26 mouse cellular contexts compared by ENCODE assay signal in the genomic region with DNA sequence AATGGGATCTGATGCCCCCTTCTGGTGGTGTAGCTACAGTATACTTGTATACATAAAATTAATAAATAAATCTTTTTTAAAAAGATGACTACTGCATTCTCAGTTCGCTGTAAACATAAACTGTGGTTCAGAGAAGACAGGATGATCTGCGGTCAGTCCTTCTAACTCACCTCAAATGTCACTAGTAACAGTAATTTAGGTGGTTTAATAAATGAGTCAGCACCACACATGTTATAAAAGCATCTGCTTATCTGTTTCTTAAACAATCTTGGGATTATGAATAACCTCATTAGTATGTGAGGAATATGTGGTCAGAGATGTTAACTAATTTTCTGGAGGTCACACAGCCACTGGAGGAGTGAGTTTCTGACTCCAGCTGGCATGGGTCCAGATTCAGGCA.
A peak's percentile ranks its signal among the peaks of the same experiment; 100 is the strongest.
DNase-seq lines count a peak whose midpoint lies in the region; ATAC-seq and TF ChIP-seq lines count a peak whose summit lies in the region.
"Had no signal": no experiment of that assay in that cellular context is flagged by ENCODE, and none has a peak within 500 bp of the region (broad histone marks: within the 10 kb centered on the region; RNA-seq: fewer than 3 reads in every experiment).

No protein-coding gene starts in this region.

- peak; percentile 25 for TF ChIP-seq CTCF in layer of hippocampus, adult 2 months (conservative IDR thresholded peaks at IDR 0.05)

- H3K4me3 ChIP-seq in layer of hippocampus, adult 2 months, result no peak overlapping the region
- no peak overlapping the region for H3K4me3 ChIP-seq in myocyte
- H3K4me3 ChIP-seq in heart, embryonic 12.5 days, result no peak overlapping the region
- H3K4me3 ChIP-seq: forebrain, embryonic 10.5 days; forebrain, embryonic 13.5 days; gastrocnemius, adult 2 months; heart, embryonic 13.5 days; intestine, embryonic 15.5 days had no signal

- peaks cover 18% of the 10 kb centered on the region for H3K4me1 ChIP-seq in heart, embryonic 12.5 days (replicated peaks)
- H3K4me1 ChIP-seq: intestine, embryonic 15.5 days had no signal

- no peak for TF ChIP-seq POLR2A in myocyte (IDR thresholded peaks at IDR 0.05; ENCODE audit: insufficient read length, low read depth)

- H3K79me2 ChIP-seq in myocyte (ENCODE audit: control insufficient read depth, insufficient read depth), result no peaks in the 10 kb centered on the region

- H3K36me3 ChIP-seq in myocyte (ENCODE audit: control insufficient read depth, insufficient read depth), result no peaks in the 10 kb centered on the region
- H3K36me3 ChIP-seq in heart, embryonic 12.5 days, result no peaks in the 10 kb centered on the region
- H3K36me3 ChIP-seq: forebrain, embryonic 10.5 days; heart, embryonic 13.5 days; intestine, embryonic 15.5 days had no signal

- 88% methylated on average over 2 of the region's 2 CpGs for WGBS in heart, embryonic 12.5 days

- H3ac ChIP-seq in myocyte (ENCODE audit: control insufficient read depth, insufficient read length), result no peak overlapping the region

- no peak overlapping the region for H3K9ac ChIP-seq in heart, embryonic 12.5 days
- H3K9ac ChIP-seq: forebrain, embryonic 13.5 days; heart, embryonic 13.5 days; hindbrain, embryonic 14.5 days; intestine, embryonic 15.5 days had no signal

- no peaks in the 10 kb centered on the region for H3K9me3 ChIP-seq in heart, embryonic 12.5 days (replicated peaks)
- H3K9me3 ChIP-seq: forebrain, embryonic 10.5 days; forebrain, embryonic 13.5 days; heart, embryonic 13.5 days; intestine, embryonic 15.5 days had no signal

- DNase-seq in layer of hippocampus, adult 2 months (ENCODE audit: low spot score in 2 of 2), result no peak
- no peak for DNase-seq in layer of hippocampus, adult 9-10 months (ENCODE audit: low spot score)
- DNase-seq in CD4-positive, CD25-positive, alpha-beta regulatory T cell, adult 2 months (ENCODE audit: low read depth, low spot score), result peak; percentile 22
- no peak for DNase-seq in cerebellum, adult 8-10 months
- no peak for DNase-seq in gastrocnemius, postnatal 4 days (ENCODE audit: low spot score in 2 of 2)
- DNase-seq: adrenal gland, adult 8-10 months; adrenal gland, postnatal 25 days; cerebellum, adult 11-12 months; cerebellum, adult 9-10 months; gastrocnemius, adult 2 months; gastrocnemius, postnatal 14 days; heart, adult 18-20 months; heart, postnatal 14 days; heart, postnatal 4 days; kidney, adult 11 months had no signal

- no peaks in the 10 kb centered on the region for H3K27me3 ChIP-seq in myocyte (ENCODE audit: control insufficient read depth, insufficient read depth, insufficient read length)
- no peaks in the 10 kb centered on the region for H3K27me3 ChIP-seq in heart, embryonic 12.5 days (replicated peaks)
- H3K27me3 ChIP-seq: forebrain, embryonic 13.5 days; heart, embryonic 13.5 days; intestine, embryonic 15.5 days; Patski had no signal

- peak overlapping the region; percentile 10 for H3K4me2 ChIP-seq in myocyte (ENCODE audit: low read depth)
- H3K4me2 ChIP-seq in heart, embryonic 12.5 days, result no peak overlapping the region
- H3K4me2 ChIP-seq: forebrain, embryonic 13.5 days; heart, embryonic 13.5 days; hindbrain, embryonic 14.5 days; intestine, embryonic 15.5 days had no signal

- no peak overlapping the region for H3K27ac ChIP-seq in layer of hippocampus, adult 2 months
- no peak overlapping the region for H3K27ac ChIP-seq in heart, embryonic 12.5 days (ENCODE audit: poor library complexity, severe bottlenecking)
- H3K27ac ChIP-seq: forebrain, embryonic 10.5 days; forebrain, embryonic 13.5 days; gastrocnemius, adult 2 months; heart, embryonic 13.5 days; hindbrain, embryonic 14.5 days; hindbrain, postnatal 0 days; intestine, embryonic 15.5 days had no signal

- peak; percentile 76 for ATAC-seq in activated CD4-positive, CD25-positive, alpha-beta regulatory T cell, adult 4 months
- ATAC-seq in heart, embryonic 12.5 days (ENCODE audit: insufficient number of reproducible peaks, low FRiP score), result no peak
- ATAC-seq: forebrain, embryonic 13.5 days; forebrain, embryonic 16.5 days; hindbrain, postnatal 0 days; intestine, embryonic 15.5 days; Patski had no signal

TF ChIP-seq in myocyte, 11 proteins besides CTCF, POLR2A, EP300 and RAD21:
- no peak for TF ChIP-seq MAX (IDR thresholded peaks at IDR 0.05; ENCODE audit: low read depth)
- no peak for TF ChIP-seq MYOG (IDR thresholded peaks at IDR 0.05; ENCODE audit: control insufficient read depth in 1 of 3, insufficient read depth in 1 of 3, insufficient read length in 2 of 3, low read depth in 2 of 3)
- TF ChIP-seq CEBPB (IDR thresholded peaks at IDR 0.05; ENCODE audit: insufficient read depth, poor library complexity, severe bottlenecking), result no peak
- TF ChIP-seq MYOD1 (IDR thresholded peaks at IDR 0.05; ENCODE audit: control insufficient read depth in 1 of 3, insufficient read length in 2 of 3, low read depth in 2 of 3), result no peak
- no peak for TF ChIP-seq REST (IDR thresholded peaks at IDR 0.05; ENCODE audit: insufficient read depth, insufficient read length)
- TF ChIP-seq TCF3 (IDR thresholded peaks at IDR 0.05; ENCODE audit: insufficient read length, low read depth), result no peak
- TF ChIP-seq E2F4 (IDR thresholded peaks at IDR 0.05; ENCODE audit: insufficient read depth), result no peak
- TF ChIP-seq POLR2AphosphoS2 (IDR thresholded peaks at IDR 0.05; ENCODE audit: insufficient read length, low read depth), result no peak
- TF ChIP-seq USF1 (IDR thresholded peaks at IDR 0.05; ENCODE audit: low read depth), result no peak
- TF ChIP-seq TCF12 (IDR thresholded peaks at IDR 0.05; ENCODE audit: insufficient read depth, poor library complexity, severe bottlenecking), result no peak
